Mouse (Mus musculus) embryonic facial prominence, embryonic 12.5 days (tissue): Measurements from ENCODE around the gene Olfr1155. TPM values are rescaled to one million over a fixed set of nuclear protein-coding genes. Genes with fewer than 3 reads are reported as not detected.

Experiments used
- ATAC-seq: fragments of 200-750 bp; cut with Nextera tagmentation; 2 replicates; pipeline ENCODE4 v1.8.0; 2017; ENCODE audit not compliant: insufficient number of reproducible peaks, insufficient read depth, low FRiP score, low TSS enrichment
- H3K27ac ChIP-seq: fragments of 300-500 bp; sonication (generic); 2 replicates; pipeline ENCODE4 v1.5.1; 2016; ENCODE audit warnings: mild to moderate bottlenecking
- H3K27me3 ChIP-seq: fragments of 300-500 bp; sonication (generic); 2 replicates; pipeline ENCODE4 v1.6.1; 2016; ENCODE audit warnings: mild to moderate bottlenecking, moderate library complexity
- H3K36me3 ChIP-seq: fragments of 300-500 bp; sonication (generic); 2 replicates; pipeline ENCODE4 v1.6.1; 2016; ENCODE audit warnings: mild to moderate bottlenecking
- H3K4me1 ChIP-seq: fragments of 300-500 bp; sonication (generic); 2 replicates; pipeline ENCODE4 v1.6.1; 2016
- H3K4me2 ChIP-seq: fragments of 300-500 bp; sonication (generic); replicated peaks from 2 replicates; pipeline ENCODE4 v1.6.1; 2016; ENCODE audit warnings: mild to moderate bottlenecking, moderate library complexity
- H3K4me3 ChIP-seq: fragments of 300-500 bp; sonication (generic); 2 replicates; pipeline ENCODE4 v1.5.1; 2016; ENCODE audit warnings: mild to moderate bottlenecking
- H3K9ac ChIP-seq: fragments of 300-500 bp; sonication (generic); 2 replicates; pipeline ENCODE4 v1.6.1; 2016; ENCODE audit warnings: mild to moderate bottlenecking, moderate library complexity
- H3K9me3 ChIP-seq: fragments of 300-500 bp; sonication (generic); 2 replicates; pipeline ENCODE4 v1.6.1; 2016; ENCODE audit warnings: mild to moderate bottlenecking, moderate library complexity
- WGBS: fragments of 180-500 bp; shearing (Covaris S2); methylation state at CpG from one replicate; pipeline ENCODE4 v1.1.7; 2016; 5-methylcytosine and 5-hydroxymethylcytosine counted together
- polyA plus RNA-seq: library from polyadenylated mRNA; unstranded; fragments of >200 nt; fragmentation: Nextera tagmentation; extraction: Ambion mirVana; gene quantifications from 2 replicates; pipeline ENCODE4 v1.2.1, GENCODE M21; 2016

Olfr1155 gene
- polyA plus RNA-seq = not detected in 2 replicates

DNA sequence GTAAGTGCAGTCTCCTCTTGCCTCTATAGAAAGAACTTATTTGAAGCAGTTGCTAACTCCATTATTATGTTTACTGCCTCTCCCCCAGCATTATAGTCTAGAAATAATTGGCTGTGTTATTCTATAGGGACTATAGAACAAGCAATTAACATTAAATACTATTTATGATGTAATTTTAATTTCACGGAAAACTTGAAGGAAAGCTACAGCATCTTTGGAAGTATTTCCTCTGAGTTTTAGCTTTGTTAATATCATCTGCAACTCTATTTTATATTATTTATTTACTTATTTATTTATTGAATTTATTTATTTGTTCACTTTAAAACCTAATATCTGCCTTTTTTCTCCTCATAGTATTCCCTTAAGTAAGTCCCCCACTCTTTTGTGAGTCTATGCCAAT lies at the start of gene Olfr1155:
Gene Olfr1155 (minus strand): TSS at position 101 of the 400 bp plus-strand sequence.
- no peak for ATAC-seq
- H3K4me1 ChIP-seq = no peaks in the 10 kb centered on the region
- no peak within 1 kb of the TSS for H3K4me2 ChIP-seq
- H3K9ac ChIP-seq = no peak within 1 kb of the TSS
- H3K9me3 ChIP-seq = no peaks in the 10 kb centered on the region
- WGBS = 94% methylated on average over 1 of the region's 1 CpGs
- no peak within 1 kb of the TSS for H3K4me3 ChIP-seq
- H3K36me3 ChIP-seq = no peaks in the 10 kb centered on the region
- H3K27me3 ChIP-seq = no peaks in the 10 kb centered on the region
- no peak within 1 kb of the TSS for H3K27ac ChIP-seq

DNA sequence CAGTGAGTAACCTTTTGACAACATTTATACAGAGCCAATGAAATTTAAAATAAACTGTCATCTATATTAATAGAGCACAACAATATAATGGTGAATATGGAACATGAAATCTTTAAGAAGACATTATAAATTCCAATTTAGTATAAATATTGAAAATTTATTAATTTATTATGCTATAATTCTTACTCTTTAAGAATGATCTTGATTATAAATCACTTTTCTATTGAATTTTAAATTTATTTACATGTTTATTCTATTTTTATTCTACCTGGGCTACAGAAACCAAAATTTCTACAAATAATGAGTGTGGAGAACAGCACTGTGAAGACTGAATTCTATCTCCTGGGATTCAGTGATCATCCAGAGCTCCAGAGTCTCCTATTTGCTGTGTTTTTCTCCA lies 44.9 kb upstream of the Olfr1155 start, which contains the start of gene Olfr1158:
Gene Olfr1158 (plus strand): TSS at position 301 of the 400 bp plus-strand sequence.
- no peaks in the 10 kb centered on the region for H3K27me3 ChIP-seq
- no peak for ATAC-seq
- no peak within 1 kb of the TSS for H3K4me2 ChIP-seq
- no peaks in the 10 kb centered on the region for H3K4me1 ChIP-seq
- H3K27ac ChIP-seq = no peak within 1 kb of the TSS
- no peaks in the 10 kb centered on the region for H3K36me3 ChIP-seq
- H3K9ac ChIP-seq = no peak within 1 kb of the TSS
- H3K4me3 ChIP-seq = no peak within 1 kb of the TSS
- no peaks in the 10 kb centered on the region for H3K9me3 ChIP-seq

DNA sequence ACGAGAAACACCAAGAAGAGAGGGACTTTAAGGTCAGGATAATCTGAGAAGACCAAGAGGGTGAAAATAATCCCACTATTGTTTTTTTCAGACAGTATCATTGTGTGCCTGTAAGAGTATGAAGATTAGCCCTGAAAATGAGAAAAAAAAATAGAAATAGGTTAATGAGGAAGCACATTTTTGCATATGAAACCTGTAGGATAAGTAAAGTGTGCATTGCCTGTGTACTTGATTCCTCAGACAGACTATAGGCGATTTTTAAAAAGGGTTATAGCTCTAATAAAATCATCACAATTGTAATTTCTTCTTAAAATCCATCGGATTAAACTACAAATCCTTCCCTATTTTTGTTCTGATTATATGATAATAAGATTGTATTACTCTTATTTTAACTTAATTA lies 29.6 kb upstream of the Olfr1155 start, which contains the start of gene Olfr74:
Gene Olfr74 (minus strand): TSS at position 101 of the 400 bp plus-strand sequence.
- WGBS = 68% methylated on average over 3 of the region's 3 CpGs
- no peaks in the 10 kb centered on the region for H3K9me3 ChIP-seq

DNA sequence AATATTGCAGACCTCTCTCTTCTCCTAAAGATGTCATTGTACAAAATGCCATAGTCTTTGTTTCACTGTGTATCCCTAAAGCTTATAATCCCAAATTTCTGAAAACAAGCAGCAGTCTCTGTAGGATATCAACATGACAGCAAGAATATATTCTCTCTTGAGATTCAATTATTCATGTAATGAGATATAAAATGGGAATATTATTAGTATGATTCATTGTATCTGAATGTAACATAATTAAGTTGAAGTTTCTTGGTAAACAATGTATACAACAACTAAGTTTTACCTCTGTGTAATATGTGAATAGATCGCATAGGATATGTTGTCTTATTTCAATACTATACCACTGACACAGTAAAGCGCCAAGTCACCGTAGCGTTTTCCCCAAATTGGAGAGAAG lies 23.3 kb upstream of the Olfr1155 start, which contains the start of gene Olfr1157:
Gene Olfr1157 (minus strand): TSS at position 101 of the 400 bp plus-strand sequence.
- Histone ChIP-seq H3K27me3 (no peaks in the 10 kb centered on the region), H3K4me1 (no peaks in the 10 kb centered on the region), H3K27ac (no peak within 1 kb of the TSS), H3K9me3 (no peaks in the 10 kb centered on the region), H3K4me2 (no peak within 1 kb of the TSS), H3K36me3 (no peaks in the 10 kb centered on the region), H3K9ac (no peak within 1 kb of the TSS), H3K4me3 (no peak within 1 kb of the TSS)
- 93% methylated on average over 4 of the region's 4 CpGs for WGBS
- ATAC-seq = no peak

More for the DNA sequence above, 29.6 kb upstream of the Olfr1155 start, which contains the start of gene Olfr74:
- H3K4me1 ChIP-seq = no peaks in the 10 kb centered on the region
- H3K27me3 ChIP-seq = no peaks in the 10 kb centered on the region
- H3K4me2 ChIP-seq = no peak within 1 kb of the TSS
- ATAC-seq = no peak
- no peak within 1 kb of the TSS for H3K9ac ChIP-seq
- H3K27ac ChIP-seq = no peak within 1 kb of the TSS
- no peak within 1 kb of the TSS for H3K4me3 ChIP-seq
- H3K36me3 ChIP-seq = no peaks in the 10 kb centered on the region

DNA sequence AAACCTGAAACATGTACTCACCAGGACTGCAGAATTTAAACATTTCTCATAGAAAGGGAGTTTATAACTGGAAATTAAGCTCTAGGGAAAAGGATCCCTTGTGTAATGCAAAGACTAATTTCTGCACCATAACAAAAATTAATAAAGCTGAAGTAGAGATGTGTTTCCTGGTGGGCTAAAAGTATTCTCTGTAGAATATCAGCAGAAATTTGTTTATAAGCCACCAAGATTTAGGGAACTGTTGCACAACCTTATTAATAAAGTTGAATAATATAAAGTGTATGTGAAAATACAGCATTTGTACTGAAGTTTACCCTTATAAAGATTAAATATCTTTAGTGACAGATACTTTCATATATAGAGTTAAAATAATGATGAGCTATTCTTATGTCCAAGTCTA lies 8.1 kb upstream of the Olfr1155 start, which contains the start of gene Olfr1156:
Gene Olfr1156 (minus strand): TSS at position 101 of the 400 bp plus-strand sequence.
- H3K4me3 ChIP-seq = no peak within 1 kb of the TSS
- no peak within 1 kb of the TSS for H3K9ac ChIP-seq
- no peak for ATAC-seq
- no peak within 1 kb of the TSS for H3K27ac ChIP-seq
- H3K4me1 ChIP-seq = no peaks in the 10 kb centered on the region
- H3K4me2 ChIP-seq = no peak within 1 kb of the TSS
- H3K36me3 ChIP-seq = no peaks in the 10 kb centered on the region
- no peaks in the 10 kb centered on the region for H3K27me3 ChIP-seq
- H3K9me3 ChIP-seq = no peaks in the 10 kb centered on the region

DNA sequence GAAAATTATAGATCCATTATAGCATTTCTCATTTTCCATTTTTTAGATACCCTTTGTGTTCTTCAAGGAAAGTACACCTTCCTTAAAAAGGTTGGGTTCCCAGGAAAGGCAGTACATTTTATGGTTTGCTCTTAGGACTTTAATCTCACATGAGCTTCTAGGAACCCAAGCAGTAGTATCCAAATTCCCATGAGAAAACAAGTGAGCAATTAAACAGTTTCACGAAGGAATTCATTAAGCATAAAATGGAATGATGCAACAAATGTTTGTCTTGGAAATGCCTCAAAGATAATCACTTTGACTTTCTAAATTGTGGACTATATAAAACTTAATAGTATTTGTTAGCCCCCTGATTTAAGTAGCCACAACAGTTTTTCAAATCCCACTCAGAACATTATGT lies 39.9 kb downstream of the Olfr1155 start, which contains the start of gene Olfr1154:
Gene Olfr1154 (minus strand): TSS at position 101 of the 400 bp plus-strand sequence.
- H3K9me3 ChIP-seq = no peaks in the 10 kb centered on the region
- WGBS = 80% methylated on average over 1 of the region's 1 CpGs

DNA sequence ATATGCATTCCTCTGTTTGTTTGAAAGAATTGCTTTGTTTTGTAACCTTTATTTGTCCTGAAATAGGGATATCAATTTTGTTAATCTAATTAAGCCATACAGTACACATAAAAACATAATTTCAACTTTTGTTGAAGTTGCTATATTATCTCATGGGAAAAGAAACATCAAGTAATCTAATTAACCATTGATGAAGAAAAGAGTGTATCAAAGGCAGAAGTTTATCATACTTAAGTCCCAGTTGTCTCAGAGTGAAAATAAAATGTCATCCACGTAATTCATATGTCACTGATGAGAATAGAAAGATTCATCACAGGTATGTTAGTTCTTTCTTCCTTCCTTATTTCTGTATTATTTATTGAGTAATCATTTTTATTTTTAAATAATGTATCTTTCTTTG lies 50.3 kb downstream of the Olfr1155 start, which contains the start of gene Olfr1153:
Gene Olfr1153 (plus strand): TSS at position 301 of the 400 bp plus-strand sequence.
- ATAC-seq = no peak
- Histone ChIP-seq H3K36me3 (no peaks in the 10 kb centered on the region), H3K4me2 (no peak within 1 kb of the TSS), H3K4me1 (no peaks in the 10 kb centered on the region), H3K27ac (no peak within 1 kb of the TSS), H3K27me3 (no peaks in the 10 kb centered on the region), H3K9ac (no peak within 1 kb of the TSS), H3K4me3 (no peak within 1 kb of the TSS), H3K9me3 (no peaks in the 10 kb centered on the region)
- WGBS = 71% methylated on average over 1 of the region's 1 CpGs

More for the DNA sequence above, 39.9 kb downstream of the Olfr1155 start, which contains the start of gene Olfr1154:
- H3K27ac ChIP-seq = no peak within 1 kb of the TSS
- H3K4me3 ChIP-seq = no peak within 1 kb of the TSS
- H3K4me2 ChIP-seq = no peak within 1 kb of the TSS
- H3K27me3 ChIP-seq = no peaks in the 10 kb centered on the region
- H3K36me3 ChIP-seq = no peaks in the 10 kb centered on the region
- H3K4me1 ChIP-seq = no peaks in the 10 kb centered on the region
- H3K9ac ChIP-seq = no peak within 1 kb of the TSS
- no peak for ATAC-seq

Other genes with a start within 250 kb of the Olfr1155 start
- not detected in 2 replicates for gene Olfr1137, start 232.0 kb downstream of the Olfr1155 start, polyA plus RNA-seq
- not detected in 2 replicates for gene Olfr1138, start 205.2 kb downstream of the Olfr1155 start, polyA plus RNA-seq
- gene Olfr1140, start 201.4 kb downstream of the Olfr1155 start, polyA plus RNA-seq = not detected in 2 replicates
- gene Olfr1141, start 191.1 kb downstream of the Olfr1155 start, polyA plus RNA-seq = not detected in 2 replicates
- gene Olfr152, start 165.7 kb downstream of the Olfr1155 start, polyA plus RNA-seq = not detected in 2 replicates
- gene Olfr1143, start 144.5 kb downstream of the Olfr1155 start, polyA plus RNA-seq = not detected in 2 replicates
- not detected in 2 replicates for gene Olfr1145, start 135.3 kb downstream of the Olfr1155 start, polyA plus RNA-seq
- not detected in 2 replicates for gene Olfr1148, start 114.6 kb downstream of the Olfr1155 start, polyA plus RNA-seq
- not detected in 2 replicates for gene Olfr1150-ps1, start 101.1 kb downstream of the Olfr1155 start, polyA plus RNA-seq
- gene Olfr1151, start 89.3 kb downstream of the Olfr1155 start, polyA plus RNA-seq = not detected in 2 replicates
- 0.03 TPM in 1 of 2 replicates, not detected in the other for gene Olfr1152, start 78.6 kb downstream of the Olfr1155 start, polyA plus RNA-seq
- gene Olfr1153, start 50.2 kb downstream of the Olfr1155 start, polyA plus RNA-seq = not detected in 2 replicates
- gene Olfr1154, start 40.0 kb downstream of the Olfr1155 start, polyA plus RNA-seq = not detected in 2 replicates
- gene Olfr1156, start 8.0 kb upstream of the Olfr1155 start, polyA plus RNA-seq = not detected in 2 replicates
- not detected in 2 replicates for gene Olfr1157, start 23.2 kb upstream of the Olfr1155 start, polyA plus RNA-seq
- gene Olfr74, start 29.5 kb upstream of the Olfr1155 start, polyA plus RNA-seq = not detected in 2 replicates
- not detected in 2 replicates for gene Olfr1158, start 45.0 kb upstream of the Olfr1155 start, polyA plus RNA-seq
- gene Olfr1160, start 63.1 kb upstream of the Olfr1155 start, polyA plus RNA-seq = not detected in 2 replicates
- not detected in 2 replicates for gene Olfr1161, start 77.6 kb upstream of the Olfr1155 start, polyA plus RNA-seq
- gene Olfr73, start 92.6 kb upstream of the Olfr1155 start, polyA plus RNA-seq = not detected in 2 replicates
- gene Olfr1162, start 106.0 kb upstream of the Olfr1155 start, polyA plus RNA-seq = not detected in 2 replicates
- gene Olfr1163, start 126.7 kb upstream of the Olfr1155 start, polyA plus RNA-seq = not detected in 2 replicates
- gene Olfr1164, start 148.8 kb upstream of the Olfr1155 start, polyA plus RNA-seq = not detected in 2 replicates
- gene Olfr1166, start 183.1 kb upstream of the Olfr1155 start, polyA plus RNA-seq = not detected in 2 replicates
- gene Olfr1167, start 210.1 kb upstream of the Olfr1155 start, polyA plus RNA-seq = not detected in 2 replicates
- not detected in 2 replicates for gene Olfr1168, start 236.7 kb upstream of the Olfr1155 start, polyA plus RNA-seq